8 mouse cellular contexts compared by ENCODE assay signal in the genomic region with DNA sequence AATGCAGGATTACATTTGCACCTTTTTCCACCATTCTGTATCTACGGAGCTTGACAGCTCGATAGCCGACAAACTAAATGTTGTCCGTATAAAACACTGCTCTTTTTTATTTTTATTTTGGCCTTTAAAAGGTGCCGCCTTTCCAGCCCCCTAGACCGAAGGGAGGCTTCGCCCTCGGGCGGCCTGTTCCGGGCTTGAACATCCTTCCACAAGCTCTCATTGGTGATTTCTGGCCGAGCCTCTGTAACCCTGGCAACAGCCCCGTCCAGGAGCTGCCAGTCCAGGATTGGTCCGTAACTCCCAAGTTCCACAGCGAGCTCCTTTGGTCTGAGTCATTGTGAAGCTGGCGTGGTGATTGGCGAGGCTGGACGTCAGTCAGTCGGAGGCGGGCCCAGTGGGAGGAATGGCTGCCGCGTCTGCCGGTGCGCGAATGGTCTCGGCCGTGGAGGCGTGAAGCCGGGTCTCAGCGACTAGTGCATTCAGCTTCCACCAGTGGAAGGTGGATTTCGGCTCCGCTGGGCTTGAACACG. TPM values are rescaled to one million over a fixed set of nuclear protein-coding genes. Genes with fewer than 3 reads are reported as not detected.
DNase-seq lines count a peak whose midpoint lies in the region; ATAC-seq lines count a peak whose summit lies in the region.

A gene (plus strand): TSS at position 51 of the 530 bp plus-strand sequence.

- H3K36me3 ChIP-seq in lung, embryonic 16.5 days (ENCODE audit: control insufficient read depth, insufficient read depth, low read length): peaks cover 26% of the 10 kb centered on the region

- H3K27ac ChIP-seq in lung, embryonic 16.5 days (ENCODE audit: low read length): peak within 1 kb of the TSS; percentile 56

- peak; percentile 98 for DNase-seq in MEL-GATA-1-ER (ENCODE audit: extremely low read depth, low read depth)
- peak; percentile 100 for DNase-seq in cerebellum, adult 8-10 months
- DNase-seq in forelimb bud, embryonic 11.5 days (ENCODE audit: low read depth, low spot score): peak; percentile 98
- peak; percentile 100 for DNase-seq in layer of hippocampus, adult 9-10 months (ENCODE audit: low spot score)
- peak; percentile 100 for DNase-seq in ovary, postnatal 10 days (ENCODE audit: low spot score)
- peak; percentile 97 to 99 for DNase-seq in thymus, postnatal 10 days (ENCODE audit: low spot score in 2 of 2)

- H3K9ac ChIP-seq in lung, embryonic 16.5 days (ENCODE audit: low read length): peak within 1 kb of the TSS; percentile 72

- WGBS in lung, embryonic 16.5 days: under 1% methylated on average over 32 of the region's 32 CpGs

- H3K4me1 ChIP-seq in lung, embryonic 16.5 days (replicated peaks; ENCODE audit: control insufficient read depth, insufficient read depth, low read length): peaks cover 8% of the 10 kb centered on the region

- ATAC-seq in hematopoietic stem cell, adult 5-6 weeks (replicated peaks in 1 of 2; ENCODE audit: insufficient read depth in 1 of 2, low FRiP score in 2 of 2, low TSS enrichment in 1 of 2, low read depth in 1 of 2, poor library complexity in 2 of 2, severe bottlenecking in 2 of 2): peak; percentile 99
- ATAC-seq in lung, embryonic 16.5 days (ENCODE audit: low read depth): peak; percentile 100

- H3K4me3 ChIP-seq in lung, embryonic 16.5 days (ENCODE audit: low read length): peak within 1 kb of the TSS; percentile 70

- no peaks in the 10 kb centered on the region for H3K27me3 ChIP-seq in lung, embryonic 16.5 days (ENCODE audit: control insufficient read depth, insufficient read depth, low read depth, low read length)

- no peaks in the 10 kb centered on the region for H3K9me3 ChIP-seq in lung, embryonic 16.5 days (ENCODE audit: control insufficient read depth, low read length)

- H3K4me2 ChIP-seq in lung, embryonic 16.5 days (ENCODE audit: low read depth, low read length): peak within 1 kb of the TSS; percentile 60

RNA-seq across cellular contexts. Expression of the gene that starts here (rescaled TPM):
- total RNA-seq in hematopoietic stem cell, adult 5-6 weeks (2017): 1.9 and 2.4 TPM in 2 replicates
- 16.6 and 16.9 TPM in 2 replicates for polyA plus RNA-seq in lung, embryonic 16.5 days (2015; fragmentation: Nextera tagmentation; extraction: Ambion mirVana)

Comparison
In these comparisons a context has a peak if more than half of its experiments do, and no peak if none do; other contexts are left out.
1. Peak in every context shown above with its lines: DNase-seq, ATAC-seq, H3K4me3 ChIP-seq and H3K27ac ChIP-seq.